Mouse (Mus musculus): ENCODE data around the gene B3gntl1. TPM values are rescaled to one million over a fixed set of nuclear protein-coding genes. Genes with fewer than 3 reads are reported as not detected.
A peak's percentile ranks its signal among the peaks of the same experiment; 100 is the strongest.
"Not testable (repeated sequence)": the region's sequence is repeated elsewhere in the genome, so short reads cannot be mapped to it uniquely, and the experiment has no call there.

B3gntl1 gene
- total RNA-seq, 2 experiments from 2014 or later: 3.6 to 4.7 TPM

DNA sequence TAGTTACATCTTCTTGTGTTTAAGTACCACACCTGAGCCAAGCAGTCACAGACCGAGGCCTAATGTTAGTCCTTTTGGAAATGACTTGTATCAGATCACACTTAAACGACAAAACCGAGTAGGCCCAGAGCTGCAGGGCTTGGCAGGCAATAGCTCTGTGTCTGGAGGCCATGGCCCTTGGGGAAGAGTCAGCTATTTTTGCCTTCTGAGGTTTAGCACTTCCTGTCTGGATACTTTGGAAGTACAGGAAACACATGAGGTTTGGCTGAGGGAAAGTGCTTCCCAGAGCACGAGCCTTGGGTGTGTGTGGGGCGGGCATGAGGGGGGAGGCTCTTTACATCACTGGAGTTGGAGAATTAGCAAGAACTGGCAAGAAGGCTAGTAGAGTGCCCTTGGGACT, 13.7 kb upstream of the B3gntl1 start:
- intact Hi-C loops (cut with DNase I): no loop called here
- DNase-seq: peak; percentile 39 to 42

GRCm38 (mm10) chr11:121686091-121686490, 13.1 kb upstream of the B3gntl1 start:
- intact Hi-C loops (cut with DNase I): no loop called here
- no peak for DNase-seq

DNA sequence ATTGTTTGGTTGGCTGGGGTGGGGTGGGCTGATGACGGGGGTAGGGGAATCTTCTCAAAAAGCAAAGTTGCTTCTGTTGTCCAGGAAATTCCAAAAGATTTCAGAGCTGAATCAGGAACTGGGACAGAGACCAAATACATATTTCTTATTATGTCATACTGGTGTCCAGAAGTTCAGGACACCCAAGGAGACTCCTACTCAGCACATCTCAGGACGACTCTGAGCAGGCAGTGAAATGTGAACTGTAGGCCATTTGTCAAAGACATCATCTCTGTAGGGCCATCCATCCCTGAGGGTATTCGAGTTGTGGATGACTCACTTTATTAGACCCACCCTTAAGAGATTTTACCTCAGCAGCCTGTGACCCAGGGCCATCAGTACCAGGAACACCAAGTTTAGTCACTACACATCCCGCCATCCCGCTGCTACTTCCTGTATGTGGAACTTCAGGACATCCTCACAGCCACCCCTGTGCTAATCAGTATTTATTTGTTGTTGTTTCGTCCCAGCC, 12.6 kb upstream of the B3gntl1 start:
- no peak for DNase-seq
- intact Hi-C loops (cut with DNase I): no loop called here

GRCm38 (mm10) chr11:121683243-121683642, 10.3 kb upstream of the B3gntl1 start:
- DNase-seq: no peak
- intact Hi-C loops (cut with DNase I): no loop called here

GRCm38 (mm10) chr11:121680750-121681149, 7.8 kb upstream of the B3gntl1 start:
- DNase-seq: peak in 1 of 2 experiments; percentile 28
- intact Hi-C loops (cut with DNase I): no loop called here

- intact Hi-C loops (cut with DNase I): no loop called here
- DNase-seq: no peak
Observed at GRCm38 (mm10) chr11:121679581-121679980, 6.6 kb upstream of the B3gntl1 start.

GRCm38 (mm10) chr11:121676836-121677235, 3.9 kb upstream of the B3gntl1 start:
- intact Hi-C loops (cut with DNase I): no loop called here
- no peak for DNase-seq

DNA sequence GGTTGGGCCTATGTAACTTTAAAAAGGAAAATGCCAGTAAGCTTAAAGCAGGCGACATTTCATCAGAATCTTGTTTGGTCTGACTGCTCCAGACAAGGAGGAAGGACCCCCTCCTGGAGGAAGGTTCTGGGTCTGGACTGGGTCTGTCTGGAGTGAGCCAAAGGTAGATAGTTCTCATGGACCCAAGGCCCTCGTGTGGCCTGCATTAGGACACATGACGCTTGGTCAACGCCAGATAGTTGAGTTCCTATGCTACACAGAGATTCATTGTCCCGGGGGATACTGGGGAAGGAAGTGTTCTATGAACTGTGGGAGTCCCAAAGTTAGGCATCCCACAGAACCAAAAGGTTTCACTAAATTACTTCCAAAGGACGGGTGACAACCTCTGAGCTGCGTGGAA, 676 bp upstream of the B3gntl1 start:
- intact Hi-C loops (cut with DNase I): loop anchor here (5.0 kb wide), 1 partner anchor 124 kb away; no protein-coding TSS in a partner anchor
- DNase-seq: peak in 1 of 2 experiments; percentile 38

GRCm38 (mm10) chr11:121672312-121672989, 502 bp downstream of the B3gntl1 start:
- DNase-seq: no peak
- intact Hi-C loops (cut with DNase I): loop anchor here (5.0 kb wide), 1 partner anchor 125 kb away; no protein-coding TSS in a partner anchor

- no peak for DNase-seq
- intact Hi-C loops (cut with DNase I): loop anchor here (5.0 kb wide), 1 partner anchor 126 kb away; no protein-coding TSS in a partner anchor
Observed at GRCm38 (mm10) chr11:121670926-121671325, 2.0 kb downstream of the B3gntl1 start.

DNA sequence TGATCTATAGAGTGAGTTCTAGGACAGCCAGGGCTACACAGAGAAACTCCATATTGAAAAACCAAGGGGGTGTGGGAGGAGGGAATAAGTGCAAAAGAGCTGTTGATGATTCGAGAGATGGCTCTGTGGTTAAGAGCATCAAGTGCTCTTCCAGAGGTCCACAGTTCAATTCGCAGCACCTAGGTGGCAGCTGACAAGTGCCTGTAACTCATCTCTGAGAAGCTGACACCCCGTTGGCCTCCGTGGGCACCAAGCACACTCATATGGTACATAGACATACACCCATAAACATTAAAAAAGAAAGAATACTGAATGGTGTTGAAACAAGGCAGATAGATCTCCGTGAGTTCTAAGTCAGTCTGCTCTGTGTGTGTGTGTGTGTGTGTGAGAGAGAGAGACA, 4.2 kb downstream of the B3gntl1 start:
- intact Hi-C loops (cut with DNase I): loop anchor here (5.0 kb wide), 1 partner anchor 34 kb away; the partner anchor contains the start of gene Metrnl
- no peak for DNase-seq

DNA sequence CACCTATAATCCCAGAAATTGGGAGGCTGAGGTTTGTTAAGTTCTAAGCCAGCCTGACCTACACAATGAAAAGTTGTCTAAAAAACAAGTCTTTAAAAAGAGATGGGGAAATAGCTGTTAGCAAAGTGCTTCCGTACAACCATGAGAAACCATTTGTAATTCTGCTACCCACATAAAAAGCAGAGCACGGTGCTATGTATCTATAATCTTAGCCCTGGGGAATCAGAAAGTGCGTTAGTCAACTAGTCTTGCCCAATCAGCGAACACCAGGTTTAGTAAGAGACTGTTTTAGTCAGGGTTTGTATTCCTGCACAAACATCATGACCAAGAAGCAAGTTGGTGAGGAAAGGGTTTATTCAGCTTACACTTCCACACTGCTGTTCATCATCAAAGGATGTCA, 5.4 kb downstream of the B3gntl1 start:
- intact Hi-C loops (cut with DNase I): loop anchor here (5.0 kb wide), 1 partner anchor 35 kb away; the partner anchor contains the start of gene Metrnl

DNA sequence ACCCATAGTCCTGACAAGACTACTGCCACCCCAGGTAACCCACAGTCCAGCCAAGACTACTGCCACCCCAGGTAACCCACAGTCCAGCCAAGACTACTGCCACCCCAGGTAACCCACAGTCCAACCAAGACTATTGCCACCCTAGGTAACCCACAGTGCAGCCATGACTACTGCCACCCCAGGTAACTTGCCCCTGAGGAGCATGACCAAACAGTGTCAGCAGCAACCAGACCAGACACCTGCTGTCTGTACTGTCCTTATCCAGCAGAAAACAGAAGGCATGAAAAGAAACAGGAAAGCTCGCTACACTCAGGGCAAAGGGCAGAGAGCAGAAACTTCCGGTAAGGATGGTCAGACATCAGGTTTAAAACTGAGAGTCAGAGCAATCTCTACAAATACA, 11.8 kb downstream of the B3gntl1 start:
- intact Hi-C loops (cut with DNase I): no loop called here
- DNase-seq: no peak

More for the DNA sequence above, 5.4 kb downstream of the B3gntl1 start:
- no peak for DNase-seq

- intact Hi-C loops (cut with DNase I): not testable (repeated sequence)
Observed at GRCm38 (mm10) chr11:121660604-121661003, 12.3 kb downstream of the B3gntl1 start.

DNA sequence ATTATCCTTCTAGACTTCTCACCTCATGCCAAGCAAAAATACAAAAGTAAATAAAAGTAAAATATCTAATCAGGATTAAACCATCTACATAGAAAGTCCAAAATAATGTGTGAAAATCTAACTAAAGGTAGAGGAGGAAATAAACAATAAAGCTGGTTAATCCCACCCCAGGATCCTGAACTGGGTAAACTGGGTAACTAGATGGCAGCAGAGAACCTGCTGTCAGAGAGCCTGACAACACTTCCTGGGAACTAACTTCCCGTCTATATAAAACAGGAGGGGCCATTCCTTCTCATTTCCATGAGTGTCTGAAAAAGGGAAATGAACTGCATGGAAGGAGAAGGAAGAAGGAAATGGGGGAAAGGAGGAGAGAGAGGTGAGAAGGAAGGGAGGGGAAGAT, 14.8 kb downstream of the B3gntl1 start:
- intact Hi-C loops (cut with DNase I): no loop called here
- no peak for DNase-seq

More at GRCm38 (mm10) chr11:121660604-121661003, 12.3 kb downstream of the B3gntl1 start:
- not testable (repeated sequence) for DNase-seq

- intact Hi-C loops (cut with DNase I): no loop called here
- no peak for DNase-seq
Observed at GRCm38 (mm10) chr11:121655807-121656511, 17.0 kb downstream of the B3gntl1 start.

DNA sequence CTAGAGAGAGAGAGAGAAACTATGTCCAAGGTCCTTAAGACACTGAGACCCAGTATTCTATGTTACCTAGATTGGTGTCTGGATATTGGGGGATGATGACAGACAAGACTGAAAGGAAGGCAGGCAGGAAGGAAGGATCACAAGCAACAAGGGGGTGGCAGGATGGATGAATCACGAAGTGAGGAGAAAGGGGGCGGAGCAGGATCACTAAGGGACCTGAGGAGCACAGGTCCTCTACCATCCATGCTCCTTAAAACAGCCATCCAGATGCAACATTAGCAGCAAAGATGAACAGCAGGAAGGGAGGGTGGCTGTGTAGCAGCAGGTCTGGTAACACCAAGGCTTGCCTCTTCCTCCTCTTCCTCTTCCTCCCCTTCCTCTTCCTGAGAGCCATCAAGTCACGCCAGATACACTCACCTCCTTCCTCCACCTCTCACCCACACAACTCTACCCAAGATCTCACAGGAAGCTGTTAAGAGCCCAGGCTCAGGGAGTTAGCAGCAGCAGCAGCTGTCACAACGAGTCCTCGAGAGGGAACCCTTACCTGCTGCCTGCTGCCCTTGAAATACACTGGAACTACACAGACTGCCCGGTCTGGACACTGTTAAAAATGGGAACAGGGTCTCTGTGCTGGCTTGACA, 17.7 kb downstream of the B3gntl1 start:
- intact Hi-C loops (cut with DNase I): no loop called here
- no peak for DNase-seq

- no peak for DNase-seq
- intact Hi-C loops (cut with DNase I): loop anchor here (5.0 kb wide), 1 partner anchor 48 kb away; the partner anchor contains the start of gene Metrnl
Observed at GRCm38 (mm10) chr11:121654406-121654945, 18.5 kb downstream of the B3gntl1 start.

GRCm38 (mm10) chr11:121653631-121654030, 19.3 kb downstream of the B3gntl1 start:
- no peak for DNase-seq
- intact Hi-C loops (cut with DNase I): loop anchor here (5.0 kb wide), 1 partner anchor 49 kb away; the partner anchor contains the start of gene Metrnl
